Mouse (Mus musculus) Patski (cell line): ENCODE measurements around the gene Rps12-ps3. TPM values are rescaled to one million over a fixed set of nuclear protein-coding genes. Genes with fewer than 3 reads are reported as not detected.

Experiments
- ATAC-seq: fragments of 100-300 bp; one replicate; pipeline ENCODE4 v1.8.0; 2021
- CTCF ChIA-PET: fragments of 350-600 bp; sonication (Branson Sonifier 250); formaldehyde crosslinking; loops from one replicate; lab custom pipeline; 2022; ENCODE audit warnings: inconsistent platforms; lab: Charles Lee
- POLR2A ChIA-PET: fragments of 350-600 bp; sonication (Branson Sonifier 250); formaldehyde crosslinking; loops from one replicate; lab custom pipeline; 2022; ENCODE audit warnings: antibody characterized with exemption, inconsistent platforms; lab: Charles Lee
- DNase-seq: peaks from one replicate; pipeline ENCODE4 v3.0.0-alpha.2; 2011; ENCODE audit warnings: low read depth, low spot score
- H3K27me3 ChIP-seq: fragments of 371-371 bp; one replicate; pipeline ENCODE4 v1.5.1; 2021
- CTCF ChIP-seq: fragments of 100-300 bp; IDR thresholded peaks from one replicate; pipeline ENCODE4 v1.5.1; 2021
- in situ Hi-C: fragments of 300-500 bp; cut with MboI; formaldehyde crosslinking; loops from 3 replicates; pipeline ENCODE4 v1.11.1; 2018; ENCODE audit warnings: low pct_unique_long_range_greater_than_20kb, mixed read lengths
- polyA plus RNA-seq: library from polyadenylated mRNA; unstranded; gene quantifications from one replicate; pipeline ENCODE4 v1.2.3, GENCODE M21; 2021

Gene Rps12-ps3
- polyA plus RNA-seq, 1 experiment from 2014 or later, result 1,107 TPM

DNA sequence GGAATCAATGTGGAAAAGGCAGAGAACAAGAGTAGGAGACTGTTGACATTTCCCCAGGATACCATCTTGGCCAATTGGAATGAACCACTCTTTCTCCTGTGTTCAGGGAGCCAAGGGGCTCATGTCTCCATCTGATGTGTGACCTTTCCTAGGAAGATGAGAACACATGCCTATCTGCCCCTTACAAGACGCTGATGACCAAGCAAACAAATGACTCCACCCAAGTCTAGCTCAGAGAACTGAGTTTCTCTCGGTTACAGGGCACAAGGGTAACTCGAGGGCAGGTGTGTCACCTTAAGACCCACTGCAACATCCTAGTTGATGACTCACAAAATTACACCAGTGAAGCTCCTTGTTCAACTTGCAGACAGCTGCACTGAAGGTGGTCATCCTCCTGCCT is 41.6 kb downstream of the Rps12-ps3 start:
- TF ChIP-seq CTCF, result no peak

DNA sequence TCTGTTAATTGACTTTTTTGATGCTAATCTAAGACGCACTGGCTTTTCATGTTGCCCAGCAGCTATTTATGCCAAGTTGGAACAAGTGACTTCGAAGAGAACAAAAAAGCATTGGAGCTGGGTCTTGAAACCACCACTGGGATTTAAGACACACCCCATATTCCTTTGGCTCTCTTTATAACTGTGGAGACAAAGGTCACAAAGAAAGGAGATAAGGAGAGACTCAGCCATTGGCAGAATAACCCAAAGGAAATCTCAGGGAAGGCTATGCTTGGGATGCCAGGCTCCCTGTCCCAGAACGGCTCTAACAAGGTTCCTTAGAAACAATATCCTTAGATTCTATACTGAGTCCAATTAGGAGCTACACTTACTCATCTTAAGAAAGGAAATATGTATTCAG is 44.6 kb downstream of the Rps12-ps3 start:
- in situ Hi-C loops, result no loop called here
- ATAC-seq, result no peak
- ChIA-PET CTCF (no interaction called here), POLR2A (no interaction called here)
- TF ChIP-seq CTCF, result no peak
- peaks cover 35% of the 10 kb centered on the region for H3K27me3 ChIP-seq
- no peak for DNase-seq

More for the DNA sequence above, 41.6 kb downstream of the Rps12-ps3 start:
- ATAC-seq, result no peak
- CTCF ChIA-PET, result interaction anchor here (0.9 to 1.9 kb wide), 2 partner anchors 11 to 12 kb away, joined by 3 read pairs; no protein-coding TSS in a partner anchor
- in situ Hi-C loops, result no loop called here
- H3K27me3 ChIP-seq, result peaks cover 57% of the 10 kb centered on the region
- POLR2A ChIA-PET, result no interaction called here
- DNase-seq, result no peak

DNA sequence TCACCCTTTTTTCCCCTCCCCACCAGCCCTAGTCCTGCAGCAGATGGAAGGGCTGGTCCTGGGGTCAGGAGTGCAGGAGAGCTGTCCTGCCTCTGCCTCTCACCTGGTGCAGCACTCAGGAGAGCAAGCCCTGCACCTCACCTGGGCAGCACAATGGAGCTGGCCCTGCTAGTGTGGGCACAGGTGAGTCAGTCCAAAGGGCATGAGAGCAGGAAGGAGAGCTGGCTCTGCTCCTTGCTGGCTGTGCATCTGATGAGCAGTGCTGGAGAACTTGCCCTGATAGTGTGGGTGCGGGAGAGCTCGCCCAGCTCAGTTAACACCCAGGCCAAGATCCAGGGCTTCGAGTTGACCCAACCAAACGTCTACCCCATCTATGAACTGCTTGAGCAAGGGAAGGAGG is 45.8 kb downstream of the Rps12-ps3 start:
- peaks cover 35% of the 10 kb centered on the region for H3K27me3 ChIP-seq
- in situ Hi-C loops, result no loop called here
- no peak for TF ChIP-seq CTCF
- no peak for DNase-seq
- CTCF ChIA-PET, result no interaction called here
- POLR2A ChIA-PET, result interaction anchor here (0.9 kb wide), 1 partner anchor 9 kb away, joined by 3 read pairs; no protein-coding TSS in a partner anchor
- peak; percentile 12 for ATAC-seq

DNA sequence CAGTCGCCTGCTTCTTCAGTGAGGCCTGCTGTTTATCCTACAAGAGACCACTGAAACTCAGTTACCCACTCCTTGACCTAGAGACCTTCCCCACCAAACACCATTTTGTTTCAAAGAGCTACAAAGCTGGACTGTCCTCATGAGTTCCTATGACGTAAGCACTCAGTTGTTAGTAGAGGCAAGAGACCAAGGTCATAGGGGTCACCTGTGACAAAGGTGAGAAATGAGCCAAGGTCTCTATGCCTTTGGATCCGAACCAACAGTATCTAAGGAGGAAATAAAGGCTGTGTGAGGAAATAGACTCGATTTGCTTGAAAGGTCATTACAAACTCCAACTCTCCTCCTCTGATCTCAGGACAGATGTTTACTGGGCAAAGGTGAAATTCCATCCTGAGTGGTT is 48.9 kb downstream of the Rps12-ps3 start:
- DNase-seq (no peak), ATAC-seq (no peak)
- ChIA-PET POLR2A (no interaction called here), CTCF (interaction anchor here (2.1 kb wide), 1 partner anchor 10 kb away, joined by 5 read pairs; no protein-coding TSS in a partner anchor)
- peaks cover 34% of the 10 kb centered on the region for H3K27me3 ChIP-seq
- in situ Hi-C loops, result no loop called here
- no peak for TF ChIP-seq CTCF

Other genes with a start within 250 kb of the Rps12-ps3 start
- 22.7 TPM for gene Shtn1, start 246.2 kb upstream of the Rps12-ps3 start, polyA plus RNA-seq
- gene Vax1, start 152.2 kb upstream of the Rps12-ps3 start, polyA plus RNA-seq, result not detected
- not detected for gene Kcnk18, start 103.1 kb upstream of the Rps12-ps3 start, polyA plus RNA-seq
- gene Slc18a2, start 61.4 kb upstream of the Rps12-ps3 start, polyA plus RNA-seq, result 2.4 TPM
- gene Pdzd8, start 23.5 kb downstream of the Rps12-ps3 start, polyA plus RNA-seq, result 38.5 TPM
- gene Emx2, start 136.1 kb downstream of the Rps12-ps3 start, polyA plus RNA-seq, result 49.2 TPM